Mouse (Mus musculus): ENCODE results near the gene Engase.

The Engase gene

GRCm38 (mm10) chr11:118476396-118477373, at the start of gene Engase:
Gene Engase, plus strand, starts transcription at chr11:118476829.
- peak; percentile 93 to 95 for DNase-seq (ENCODE audit: low spot score in 2 of 2)

DNA sequence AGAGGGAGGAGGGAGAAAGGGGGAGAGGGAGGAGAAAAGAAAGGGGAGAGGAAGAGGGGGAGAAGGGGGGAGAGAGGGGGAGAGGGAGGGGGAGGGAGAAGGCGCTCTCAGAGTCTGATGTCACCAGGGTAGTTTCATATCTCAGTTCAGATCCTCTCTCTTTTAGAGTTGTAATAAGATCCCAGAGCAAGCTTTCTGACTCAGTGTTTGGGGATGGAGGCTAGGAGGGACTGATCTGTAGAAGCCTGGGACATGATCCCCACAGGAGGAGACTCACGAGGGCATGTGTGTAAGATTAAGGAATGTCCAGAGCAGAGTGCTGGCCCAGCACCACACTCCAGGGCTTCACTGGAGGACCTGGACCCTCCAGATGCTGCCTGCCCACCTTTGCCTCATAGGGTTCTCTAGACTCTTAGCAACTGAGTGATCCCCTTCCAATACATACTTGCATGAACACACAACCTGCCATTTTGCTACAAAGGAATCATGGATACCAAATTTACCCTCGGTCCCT, 49.3 kb upstream of the Engase start:
- DNase-seq (ENCODE audit: low spot score in 2 of 2), result no peak

GRCm38 (mm10) chr11:118427986-118428385, 48.6 kb upstream of the Engase start, which contains the start of gene C1qtnf1:
Gene C1qtnf1, plus strand, starts transcription at chr11:118428203.
- DNase-seq (ENCODE audit: low spot score in 2 of 2), result no peak

- no peak for DNase-seq (ENCODE audit: low spot score in 2 of 2)
Observed at GRCm38 (mm10) chr11:118428460-118428868, 48.2 kb upstream of the Engase start.

- DNase-seq (ENCODE audit: low spot score in 2 of 2), result no peak
Observed at GRCm38 (mm10) chr11:118428944-118429709, 47.5 kb upstream of the Engase start.

DNA sequence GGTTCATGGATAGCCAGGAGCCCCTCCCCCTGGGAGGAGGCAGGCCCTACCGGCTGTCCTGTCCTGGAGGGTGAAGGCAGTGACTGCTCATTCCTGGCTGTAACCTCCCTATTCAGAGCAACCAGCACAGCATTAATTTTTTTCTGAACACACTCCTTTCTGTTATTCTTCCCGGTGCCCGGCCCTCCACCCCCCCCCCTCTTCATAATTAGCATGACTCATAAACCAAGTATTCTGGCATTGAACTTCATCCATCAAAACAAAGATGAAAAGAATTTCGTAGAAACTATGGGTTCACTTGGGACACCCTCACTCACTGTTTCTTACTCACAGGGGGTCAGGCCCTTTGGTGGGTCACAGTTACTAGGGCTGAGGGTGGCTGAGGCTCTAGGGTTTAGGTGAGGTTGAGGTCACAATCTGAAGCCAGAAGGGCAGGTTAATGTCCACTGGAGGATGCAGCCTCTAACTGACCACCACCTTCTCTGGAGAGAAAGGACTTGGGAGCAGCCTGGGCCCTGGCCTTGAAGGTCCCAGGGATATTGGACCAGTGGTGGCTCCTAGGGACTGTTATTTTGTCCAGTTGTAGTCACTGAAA, 46.2 kb upstream of the Engase start:
- DNase-seq (ENCODE audit: low spot score in 2 of 2), result no peak

DNA sequence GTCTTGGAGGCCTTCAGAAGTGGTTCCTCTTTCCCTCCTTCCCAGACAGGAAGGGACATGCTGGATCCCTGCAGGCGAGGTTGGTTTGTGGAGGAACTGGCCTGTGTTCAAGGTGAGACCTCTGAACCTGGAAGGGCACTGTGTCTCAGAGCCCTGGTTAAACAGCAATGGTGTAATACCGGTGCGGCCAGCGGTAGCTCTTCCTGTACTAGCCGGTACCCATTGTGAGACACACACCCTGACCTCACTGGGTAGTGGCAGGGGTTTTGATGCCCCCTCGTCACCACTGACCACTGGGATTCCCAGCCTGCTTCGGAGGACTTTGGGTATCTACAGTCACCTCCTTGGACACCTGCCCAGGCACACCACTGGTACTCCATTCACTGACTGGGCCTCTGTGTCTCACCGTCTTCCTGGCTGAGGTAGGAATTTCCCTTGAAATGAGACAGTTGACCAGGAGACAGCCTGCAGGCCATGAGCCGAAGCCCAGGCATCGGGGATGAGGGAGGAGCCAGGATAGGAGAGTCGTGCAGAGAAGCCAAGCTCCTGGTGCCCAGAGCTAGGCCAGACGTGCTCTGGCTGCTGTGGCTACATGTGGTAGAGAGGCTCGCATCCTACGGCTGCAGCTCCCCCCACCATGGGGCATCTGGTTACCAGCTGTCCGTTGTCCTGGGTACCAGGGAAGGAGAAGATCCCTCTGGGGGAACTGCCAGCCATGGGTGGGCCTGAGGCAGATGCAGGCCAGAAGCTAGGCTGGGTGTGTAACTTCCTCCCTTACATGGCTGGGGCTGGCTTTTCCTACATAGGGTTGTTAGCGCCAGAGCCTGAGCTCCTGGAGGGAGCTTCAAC, 45.3 kb upstream of the Engase start:
- DNase-seq (ENCODE audit: low spot score in 2 of 2), result no peak

- no peak for DNase-seq (ENCODE audit: low spot score in 2 of 2)
Observed at GRCm38 (mm10) chr11:118433398-118433868, 43.2 kb upstream of the Engase start.

DNA sequence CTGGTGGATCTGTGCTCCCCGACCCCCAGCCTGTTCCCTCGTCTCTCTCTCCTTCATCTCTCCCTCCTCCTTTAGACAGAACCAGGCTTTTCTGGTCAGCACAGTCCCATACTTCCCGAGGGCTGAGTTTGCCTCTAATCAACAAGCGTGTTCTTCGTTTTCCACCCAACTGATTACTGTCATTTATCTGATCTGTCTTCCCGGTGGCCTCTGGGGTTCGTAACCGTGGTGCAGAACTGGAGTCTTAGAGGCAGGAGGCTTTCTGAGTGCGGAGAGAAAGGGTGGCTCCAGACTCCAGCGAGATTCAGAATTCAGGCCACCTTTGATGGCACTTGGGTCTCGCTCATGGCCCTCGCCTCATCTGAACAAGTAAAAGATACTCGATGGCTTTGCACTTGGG, 42.5 kb upstream of the Engase start:
- no peak for DNase-seq (ENCODE audit: low spot score in 2 of 2)

- no peak for DNase-seq (ENCODE audit: low spot score in 2 of 2)
Observed at GRCm38 (mm10) chr11:118436471-118436935, 40.1 kb upstream of the Engase start.

DNA sequence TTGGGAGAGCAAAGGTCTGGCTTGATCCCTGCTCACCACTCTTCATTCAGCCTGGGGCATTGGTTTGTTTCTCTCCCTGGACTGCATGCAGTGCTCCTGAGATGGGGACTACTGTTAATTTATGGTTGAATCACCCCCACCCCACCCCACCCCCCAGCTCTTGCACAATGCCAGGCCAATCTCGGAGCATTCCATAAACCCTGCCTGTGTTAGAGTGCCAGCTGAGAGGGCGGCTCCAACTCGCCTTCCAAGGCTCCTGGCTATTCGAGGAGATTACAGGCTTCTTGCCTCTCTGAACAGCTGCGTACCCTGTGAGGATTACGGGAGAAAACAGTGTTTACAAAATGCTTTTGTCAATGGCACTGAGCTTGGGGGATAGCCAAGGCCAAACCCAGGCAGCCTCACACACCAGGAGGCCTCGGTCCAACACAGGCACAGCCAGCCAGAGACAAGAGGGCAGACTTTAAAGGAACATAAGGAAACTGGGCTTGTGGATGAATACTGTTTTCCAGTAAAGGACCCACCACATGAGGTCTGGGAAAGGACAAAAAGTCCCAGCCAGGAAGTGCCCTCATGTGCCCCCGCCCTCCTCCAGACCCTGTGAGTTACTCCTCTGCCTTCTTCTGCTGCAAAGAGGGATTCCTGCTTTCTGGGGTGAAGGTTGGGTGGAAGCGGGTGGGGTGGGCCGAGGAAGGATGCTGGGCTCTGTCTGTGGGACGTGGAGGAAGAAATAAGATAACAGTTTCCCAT, 37.8 kb upstream of the Engase start:
- DNase-seq (ENCODE audit: low spot score in 2 of 2), result no peak

DNA sequence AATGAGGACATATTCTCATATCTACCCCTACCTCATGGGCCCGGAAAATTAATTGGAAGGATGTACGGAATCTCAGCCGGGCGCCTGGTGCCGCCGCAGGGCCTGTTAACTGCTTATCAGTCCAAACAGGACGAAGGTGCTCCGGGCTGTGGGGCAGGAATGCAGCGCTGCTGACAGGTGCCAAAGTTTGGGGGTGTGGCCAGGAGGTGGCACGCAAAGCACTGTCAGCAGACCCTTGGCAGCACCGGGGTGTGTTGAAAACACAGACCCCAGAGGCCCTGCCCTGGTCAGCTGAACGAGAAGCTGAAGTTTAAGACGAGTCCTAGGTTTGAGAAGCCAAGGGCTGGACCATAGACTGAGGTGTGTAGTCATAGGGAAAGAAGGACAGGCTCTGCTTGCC, 33.9 kb upstream of the Engase start:
- no peak for DNase-seq (ENCODE audit: low spot score in 2 of 2)

GRCm38 (mm10) chr11:118443201-118443970, 33.2 kb upstream of the Engase start:
- DNase-seq (ENCODE audit: low spot score in 2 of 2), result peak; percentile 56 to 89

DNA sequence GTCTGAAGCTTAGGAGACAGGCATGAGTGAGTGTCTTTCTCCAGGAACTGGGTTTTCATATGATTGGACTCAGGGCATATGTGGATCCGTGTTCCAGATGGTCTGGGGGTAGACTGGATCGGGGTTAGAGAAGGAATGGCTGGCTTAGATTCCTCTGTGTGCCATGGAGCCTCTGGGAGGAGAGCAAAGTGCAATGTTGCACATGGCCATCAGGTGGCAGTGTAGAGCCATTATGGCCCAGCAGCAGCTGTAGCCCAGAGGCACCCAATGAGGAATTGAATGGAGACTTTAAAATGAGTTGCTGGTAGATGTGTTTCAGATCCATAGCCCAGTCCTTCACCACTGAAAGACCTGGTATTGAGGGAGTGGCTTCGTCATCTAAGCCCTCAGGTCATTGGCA, 30.8 kb upstream of the Engase start:
- DNase-seq (ENCODE audit: low spot score in 2 of 2), result peak; percentile 52 to 82

GRCm38 (mm10) chr11:118447346-118447745, 29.3 kb upstream of the Engase start:
- no peak for DNase-seq (ENCODE audit: low spot score in 2 of 2)

GRCm38 (mm10) chr11:118448385-118448784, 28.2 kb upstream of the Engase start:
- no peak for DNase-seq (ENCODE audit: low spot score in 2 of 2)

DNA sequence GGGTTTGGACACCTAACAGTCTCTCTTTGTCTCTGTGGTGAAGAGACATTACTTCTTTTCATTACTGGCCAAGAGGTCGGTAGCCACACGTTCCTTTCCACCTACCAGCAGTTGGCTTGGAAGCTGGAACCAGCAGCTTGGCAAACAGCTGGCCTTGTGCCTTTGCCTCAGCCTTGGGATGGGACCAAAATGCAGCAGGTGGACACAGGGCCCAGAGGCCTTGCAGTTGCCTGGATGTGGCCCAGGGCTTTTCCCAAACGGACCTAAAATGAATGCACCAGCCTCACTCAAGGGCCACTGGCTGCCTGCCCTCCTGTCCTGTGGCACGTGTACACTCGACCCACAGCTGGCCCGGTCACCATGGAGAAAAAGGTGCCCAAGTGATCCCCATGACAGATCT, 25.4 kb upstream of the Engase start:
- no peak for DNase-seq (ENCODE audit: low spot score in 2 of 2)

GRCm38 (mm10) chr11:118452955-118453354, 23.7 kb upstream of the Engase start:
- DNase-seq (ENCODE audit: low spot score in 2 of 2), result no peak
